Mouse (Mus musculus) urinary bladder, postnatal 4 days (tissue): ENCODE measurements at regions not wholly inside any gene's neighbourhood (a gene's known extent, or its start where the extent isn't known, plus 50 kb on each side); places are given as distances from the start of the nearest gene placed in this dataset.

Experiments
- DNase-seq, 2 experiments: peaks; one replicate each; pipeline ENCODE4 v3.0.0; 2021 to 2022; ENCODE audit warnings: low spot score in 2 of 2

DNA sequence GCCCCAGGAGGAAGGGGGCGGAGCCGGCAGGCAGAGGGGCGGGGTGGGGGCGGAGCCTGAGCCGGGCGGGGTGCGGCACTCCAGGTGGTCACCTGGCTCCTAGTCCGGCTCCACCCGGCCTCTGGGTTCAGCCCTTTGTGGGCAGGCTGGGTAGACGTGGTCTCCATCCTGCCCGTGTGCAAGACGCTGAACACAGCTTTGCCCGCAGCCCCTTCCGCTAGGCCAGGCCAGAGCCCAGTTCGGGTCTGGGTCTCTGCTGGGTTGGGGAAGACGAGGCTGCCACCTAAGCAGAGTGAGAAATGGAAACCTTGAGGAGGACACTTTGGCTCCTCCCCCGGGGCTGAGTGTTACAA is 161.4 kb upstream of the Nfe2l3 start:
- DNase-seq, result no peak

DNA sequence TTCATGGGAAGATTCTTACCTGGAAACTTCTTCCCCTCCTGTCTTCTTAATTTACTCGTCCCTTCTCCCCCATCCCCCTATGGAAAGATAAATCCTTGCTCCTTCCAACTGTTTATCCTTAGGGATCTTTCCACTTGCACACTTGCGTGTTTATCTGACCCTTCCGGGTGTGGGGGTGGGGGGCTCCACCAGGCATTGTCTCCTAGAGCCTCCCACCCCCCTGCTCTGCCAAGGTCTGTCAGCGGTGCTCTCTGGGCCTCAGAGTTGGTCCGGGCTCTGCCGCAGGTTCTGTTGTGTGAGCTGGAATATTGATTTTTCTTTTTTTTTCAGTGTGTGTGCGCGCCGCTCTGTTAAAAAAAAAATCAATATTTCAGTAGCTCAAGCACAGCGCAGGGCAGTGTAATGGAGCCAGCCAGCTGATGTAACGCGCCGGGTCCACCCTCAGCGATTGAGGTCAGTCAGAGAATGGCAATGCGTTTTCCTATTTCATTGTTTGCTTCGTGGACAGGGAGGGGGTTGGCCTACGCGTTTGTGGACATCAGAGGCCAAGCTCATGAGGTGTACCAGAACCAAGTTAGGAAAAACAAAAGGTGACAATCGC is 160.2 kb upstream of the Nfe2l3 start:
- no peak for DNase-seq

- no peak for DNase-seq
Measured at GRCm38 (mm10) chr6:51279491-51279890, 153.0 kb upstream of the Nfe2l3 start.

DNA sequence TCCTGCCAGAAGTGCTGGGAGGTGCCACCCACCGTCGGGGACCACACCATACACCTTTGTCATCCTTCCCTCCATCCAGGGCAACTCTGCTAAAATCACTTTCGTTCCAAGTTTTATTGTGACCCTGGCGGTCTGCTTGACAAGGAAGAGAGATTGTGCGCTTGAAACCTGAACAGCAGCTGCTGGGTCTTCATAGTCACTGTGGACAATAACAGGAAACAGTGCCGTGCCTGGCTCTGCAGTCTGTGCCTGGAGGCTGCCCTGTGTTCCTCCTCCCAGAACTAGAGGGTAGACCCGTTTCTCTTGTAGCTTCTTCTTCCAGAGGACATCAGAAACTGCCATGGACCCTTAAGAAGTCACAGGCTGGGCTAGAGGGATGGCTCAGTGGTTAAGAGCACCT is 152.2 kb upstream of the Nfe2l3 start:
- DNase-seq, result no peak

- no peak for DNase-seq
Measured at GRCm38 (mm10) chr6:51283916-51284706, 148.4 kb upstream of the Nfe2l3 start.

GRCm38 (mm10) chr6:51284881-51285280 is 147.6 kb upstream of the Nfe2l3 start:
- DNase-seq, result no peak

DNA sequence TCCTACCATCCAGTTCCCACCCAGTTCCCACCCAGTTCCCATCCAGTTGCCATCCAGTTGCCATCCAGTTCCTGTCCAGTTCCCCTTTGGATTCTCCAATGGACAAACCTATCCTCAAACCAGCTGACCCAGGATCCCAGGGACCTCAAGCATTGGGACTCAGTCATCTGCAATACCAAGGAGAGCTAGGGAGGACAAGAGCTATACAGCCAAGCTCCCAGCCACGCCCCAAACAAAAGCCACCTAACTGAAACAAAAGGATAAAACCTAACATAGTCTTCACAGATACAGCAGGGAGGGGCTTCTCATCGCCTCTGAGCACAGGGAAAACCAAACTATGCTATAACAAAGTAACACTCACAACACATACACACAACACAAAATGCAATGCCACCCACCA is 145.6 kb upstream of the Nfe2l3 start:
- no peak for DNase-seq

DNA sequence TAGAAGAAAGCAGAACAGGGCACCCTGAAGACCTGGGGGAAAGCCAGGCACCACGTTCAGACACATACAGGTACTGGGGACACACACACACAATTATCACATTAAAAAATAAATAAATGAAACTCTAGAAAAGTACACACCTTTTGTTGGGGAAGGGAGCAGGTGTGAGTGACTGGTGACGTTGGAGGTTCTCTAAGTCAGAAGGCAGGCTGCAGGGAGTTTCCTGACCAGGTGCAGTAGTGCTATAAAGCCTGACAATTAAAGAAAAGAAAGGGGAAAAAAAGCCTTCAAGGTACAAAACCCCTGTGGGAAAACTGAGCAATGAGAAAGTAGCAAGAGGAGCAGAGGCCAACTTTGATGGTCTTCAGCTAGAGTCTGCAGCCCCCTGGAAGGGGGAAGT is 145.1 kb upstream of the Nfe2l3 start:
- DNase-seq, result no peak

- DNase-seq, result no peak
Measured at GRCm38 (mm10) chr6:51287807-51288206, 144.7 kb upstream of the Nfe2l3 start.

- peak in 1 of 2 experiments; percentile 50 for DNase-seq
Measured at GRCm38 (mm10) chr6:51288306-51289066, 144.0 kb upstream of the Nfe2l3 start.

DNA sequence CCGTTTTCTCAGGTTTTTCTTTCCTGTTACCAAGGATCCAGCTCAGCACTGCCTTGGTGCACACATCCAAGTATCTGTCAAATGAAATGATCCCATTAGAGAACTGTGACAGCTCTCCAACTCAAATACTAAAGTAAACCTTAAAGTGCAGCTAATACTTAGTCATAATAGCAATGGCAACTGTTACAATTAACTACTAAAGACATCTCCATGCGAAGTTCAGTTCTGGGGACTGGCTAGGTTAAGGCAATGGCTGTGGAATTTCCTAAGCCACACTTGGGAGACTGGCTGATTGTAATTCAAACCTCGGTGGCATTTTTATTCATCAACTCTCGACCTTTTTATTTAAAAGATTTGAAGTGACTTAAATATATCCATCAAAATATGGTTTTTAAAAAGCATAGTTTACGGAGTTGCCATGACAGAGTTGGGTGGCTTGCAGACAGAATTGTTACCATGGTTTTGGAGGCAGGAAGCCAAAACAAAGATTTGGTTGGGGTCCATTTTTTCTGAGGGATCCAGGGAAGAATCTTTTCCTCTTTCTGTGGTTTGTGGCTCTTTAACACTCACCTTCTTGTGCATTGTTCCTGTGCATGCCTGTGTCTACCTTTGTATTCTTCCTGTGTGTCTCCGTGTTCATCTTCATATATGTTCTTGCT is 143.3 kb upstream of the Nfe2l3 start:
- DNase-seq, result peak in 1 of 2 experiments; percentile 19

DNA sequence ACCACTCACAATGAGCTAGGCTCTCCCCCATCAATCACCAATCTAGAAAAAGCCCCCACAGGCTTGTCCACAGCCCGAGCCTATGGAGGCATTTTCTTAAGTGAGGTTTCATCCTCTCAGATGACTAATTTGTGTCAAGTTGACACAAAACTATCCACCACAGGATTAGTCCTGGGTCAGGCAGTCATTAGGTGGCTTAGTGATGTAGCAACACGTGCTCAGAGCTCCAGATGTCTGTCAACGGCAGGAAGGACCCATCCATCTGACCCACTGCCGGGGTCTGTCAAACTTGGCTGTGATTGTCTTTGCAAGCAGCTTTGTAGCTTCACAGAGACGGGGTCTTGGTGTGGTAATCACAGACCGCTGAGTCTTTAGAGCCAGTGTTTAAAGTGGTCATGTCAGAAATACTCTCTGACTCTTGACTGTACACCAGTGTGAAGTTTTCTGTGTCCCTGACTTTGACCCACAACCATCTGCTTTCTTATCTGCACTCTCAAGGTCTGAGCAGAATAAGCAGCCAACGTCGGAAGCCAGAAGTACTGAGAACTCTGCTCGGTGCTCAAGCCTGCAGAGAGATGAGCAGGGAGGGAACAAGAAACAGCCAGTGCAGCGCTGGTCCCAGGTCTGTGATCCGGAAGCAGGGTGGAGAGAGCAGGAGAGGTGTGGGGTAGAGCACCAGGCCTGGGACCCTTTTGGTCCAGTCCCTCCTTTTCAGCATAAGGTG is 131.6 kb upstream of the Nfe2l3 start:
- peak in 1 of 2 experiments; percentile 20 for DNase-seq

GRCm38 (mm10) chr6:51301831-51302230 is 130.6 kb upstream of the Nfe2l3 start:
- no peak for DNase-seq

DNA sequence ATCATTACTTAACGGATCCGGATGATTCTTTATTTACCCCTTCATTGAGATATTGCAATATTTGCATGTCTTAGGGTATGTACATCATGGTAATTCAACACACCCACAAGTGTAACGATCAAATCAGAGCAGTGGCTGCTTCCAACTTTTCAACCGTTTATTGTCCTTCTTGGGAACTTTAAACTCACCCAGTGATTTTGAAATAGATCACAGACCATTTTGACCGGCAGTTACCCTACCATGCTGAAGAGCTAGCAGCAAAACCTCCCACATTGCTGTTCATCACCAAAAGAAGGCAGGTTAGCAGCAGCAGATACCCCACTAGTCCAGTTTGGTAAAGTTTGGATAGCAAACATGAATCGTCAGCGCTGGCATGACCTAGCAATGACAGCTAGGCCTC is 130.2 kb upstream of the Nfe2l3 start:
- DNase-seq, result no peak

GRCm38 (mm10) chr6:51318341-51318740 is 114.1 kb upstream of the Nfe2l3 start:
- no peak for DNase-seq

- DNase-seq, result no peak
Measured at GRCm38 (mm10) chr6:51320019-51320418, 112.5 kb upstream of the Nfe2l3 start.

GRCm38 (mm10) chr6:51320676-51321419 is 111.6 kb upstream of the Nfe2l3 start:
- no peak for DNase-seq

DNA sequence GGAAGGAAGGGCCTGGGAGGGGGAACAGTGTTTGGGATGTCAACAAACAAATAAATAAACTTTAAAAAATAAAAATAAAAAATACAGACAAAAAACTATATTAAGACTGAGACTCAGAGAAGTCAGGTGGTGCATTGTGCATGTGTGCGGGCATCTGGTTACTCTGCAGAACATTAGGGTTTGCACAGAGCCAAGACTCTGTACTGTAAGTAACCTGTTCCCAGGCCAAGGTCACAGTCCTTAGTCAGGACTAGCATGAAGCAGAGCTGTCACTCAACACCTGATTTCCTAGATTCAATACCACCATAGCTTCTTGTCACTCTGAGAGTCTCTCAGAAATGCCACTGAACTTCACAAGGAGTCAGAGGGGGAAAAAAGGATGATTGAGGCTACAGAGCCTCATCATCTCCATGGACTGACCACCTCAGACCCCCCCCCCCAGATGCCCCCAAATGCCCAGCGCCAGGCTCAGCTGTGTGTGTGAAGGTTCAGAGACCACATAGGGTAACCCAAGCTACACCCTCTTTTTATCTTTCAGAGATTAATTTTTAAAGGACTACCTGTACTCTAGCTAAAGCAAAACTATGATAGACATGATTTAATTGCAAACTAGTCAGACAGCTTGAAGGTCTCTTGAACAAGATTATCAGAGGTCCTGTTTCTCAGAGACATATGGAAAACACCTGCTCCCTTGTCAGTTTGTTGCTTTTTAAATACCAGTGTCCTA is 106.2 kb upstream of the Nfe2l3 start:
- DNase-seq, result no peak

DNA sequence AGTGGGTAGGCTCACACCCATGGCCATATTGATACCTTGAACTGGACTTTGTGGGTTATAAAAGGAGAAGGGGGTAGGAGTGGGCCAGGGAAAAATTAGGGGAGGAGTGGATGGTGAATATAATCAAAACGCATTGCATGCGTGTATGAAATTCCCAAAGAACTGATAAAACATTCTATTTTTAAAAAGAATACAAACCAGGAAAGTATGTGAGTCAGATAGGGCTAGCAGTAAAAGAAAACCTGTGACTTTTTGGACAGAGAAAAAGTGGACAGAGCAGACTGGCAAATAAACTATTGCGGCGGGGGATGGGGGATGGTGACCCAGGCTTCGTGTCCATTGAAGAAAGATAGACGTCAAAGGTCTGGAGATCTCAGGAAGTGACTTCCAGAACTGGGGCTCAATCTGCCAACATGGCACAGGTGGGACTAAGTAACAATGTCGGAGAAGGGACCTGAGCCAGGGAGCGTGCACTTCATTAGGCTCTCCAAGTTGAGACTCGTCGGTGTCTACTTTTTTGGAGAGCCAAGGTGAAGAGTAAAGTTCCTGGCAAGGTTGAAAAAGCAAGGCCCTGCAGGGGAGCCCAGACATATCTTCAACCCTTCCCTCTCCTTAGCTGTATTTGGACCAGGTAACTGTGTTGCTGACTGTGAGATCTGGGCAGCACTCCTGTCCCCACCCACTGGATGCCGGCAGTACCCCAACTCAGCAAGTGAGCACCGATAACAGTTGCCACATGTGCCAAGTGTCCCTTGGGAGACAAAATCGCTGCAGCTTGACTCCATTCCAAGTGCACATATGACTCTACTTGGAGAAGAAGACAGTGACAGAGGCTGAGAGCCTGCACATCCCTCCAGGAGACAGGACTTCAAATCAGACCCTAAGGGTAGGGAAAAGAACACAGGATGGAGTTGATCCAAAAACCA is 103.1 kb upstream of the Nfe2l3 start:
- no peak for DNase-seq
